Mouse (Mus musculus): Measurements from ENCODE around the gene Hmgb1. TPM values are rescaled to one million over a fixed set of nuclear protein-coding genes. Genes with fewer than 3 reads are reported as not detected.

The Hmgb1 gene
- polyA plus RNA-seq, 2 experiments from 2014 or later, result 402 to 1,098 TPM

- no peak for ATAC-seq
Measured at GRCm38 (mm10) chr5:149099009-149099408, 85.3 kb downstream of the Hmgb1 start.

- ATAC-seq, result no peak
Measured at GRCm38 (mm10) chr5:149097841-149098240, 86.4 kb downstream of the Hmgb1 start.

- no peak for ATAC-seq
Measured at GRCm38 (mm10) chr5:149096284-149096683, 88.0 kb downstream of the Hmgb1 start.

DNA sequence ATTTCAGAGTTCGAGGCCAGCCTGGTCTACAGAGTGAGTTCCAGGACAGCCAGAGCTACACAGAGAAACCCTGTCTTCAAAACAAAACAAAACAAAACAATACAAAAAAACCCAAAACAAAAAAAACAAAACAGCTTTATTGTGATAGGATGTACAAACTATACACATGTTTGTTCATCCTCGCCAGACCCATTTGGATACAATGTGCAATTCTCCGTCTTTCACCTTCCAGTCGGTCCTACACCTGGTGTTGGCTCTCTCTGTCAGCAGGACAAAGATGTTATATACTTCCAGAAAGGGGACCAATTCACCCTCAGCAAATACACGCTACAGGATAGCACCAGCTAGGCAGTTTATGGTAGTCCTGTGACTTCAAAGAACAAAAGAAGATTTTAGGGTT lies 91.4 kb downstream of the Hmgb1 start:
- no peak for ATAC-seq

GRCm38 (mm10) chr5:149092526-149092925 lies 91.8 kb downstream of the Hmgb1 start:
- ATAC-seq, result no peak

DNA sequence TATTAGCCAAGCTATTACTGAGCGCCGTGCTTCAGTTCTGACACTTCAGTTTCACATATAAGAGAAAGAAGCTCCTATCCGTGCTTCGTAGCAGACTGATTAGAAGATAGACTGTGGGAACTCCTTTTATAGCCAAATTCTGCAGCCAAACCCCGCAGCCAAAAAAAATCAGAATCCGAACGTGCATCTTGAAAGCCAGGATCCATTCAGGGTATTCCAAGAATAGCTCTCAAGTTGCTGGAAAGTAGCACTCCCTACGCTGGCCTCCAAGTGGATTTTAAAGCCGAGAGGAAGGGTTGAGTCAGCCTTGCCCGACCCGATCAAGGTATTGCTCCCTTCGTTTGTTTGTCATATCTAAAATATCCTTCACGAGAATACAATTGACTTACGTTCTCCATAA lies 93.0 kb downstream of the Hmgb1 start:
- no peak for ATAC-seq

- no peak for ATAC-seq
Measured at GRCm38 (mm10) chr5:149089860-149090259, 94.4 kb downstream of the Hmgb1 start.

DNA sequence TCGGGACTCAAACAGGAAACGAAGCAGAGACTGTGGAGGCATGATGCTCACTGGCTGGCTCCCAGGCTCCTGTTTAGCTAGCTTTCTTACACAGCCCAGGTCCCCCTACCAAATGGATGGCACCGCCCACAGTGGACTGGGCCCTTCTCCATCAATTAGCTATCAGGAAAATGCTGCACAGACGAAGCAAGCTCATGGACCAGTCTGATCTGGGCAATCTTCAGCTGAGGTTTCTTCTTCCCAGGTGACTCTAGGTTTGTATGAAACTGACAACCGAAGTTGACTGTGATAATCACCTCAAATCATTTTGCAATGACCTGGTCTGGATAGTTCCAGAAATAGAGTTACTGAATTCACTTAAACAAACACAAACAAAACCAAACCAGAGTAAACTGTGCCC lies 94.8 kb downstream of the Hmgb1 start:
- no peak for ATAC-seq

DNA sequence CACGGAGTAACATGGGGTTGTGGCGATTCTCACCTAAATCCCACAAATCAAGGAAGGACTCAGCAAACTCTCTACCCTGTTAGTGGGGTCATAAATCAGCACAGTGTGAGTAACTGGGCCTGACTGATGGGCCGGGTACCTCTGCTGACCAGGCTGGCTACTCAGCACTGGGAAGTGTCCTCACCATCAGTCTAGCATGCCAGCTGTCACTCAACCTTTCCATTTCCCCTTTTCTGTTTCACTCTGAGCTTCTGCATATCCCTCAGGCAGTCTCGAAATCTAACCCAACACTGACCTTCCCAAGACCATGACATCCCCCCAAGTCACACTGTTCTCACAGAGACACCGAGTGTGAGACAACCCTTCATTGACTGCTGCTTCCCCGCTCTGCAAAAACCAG lies 95.4 kb downstream of the Hmgb1 start:
- no peak for ATAC-seq

GRCm38 (mm10) chr5:149088149-149088548 lies 96.1 kb downstream of the Hmgb1 start:
- ATAC-seq, result no peak

DNA sequence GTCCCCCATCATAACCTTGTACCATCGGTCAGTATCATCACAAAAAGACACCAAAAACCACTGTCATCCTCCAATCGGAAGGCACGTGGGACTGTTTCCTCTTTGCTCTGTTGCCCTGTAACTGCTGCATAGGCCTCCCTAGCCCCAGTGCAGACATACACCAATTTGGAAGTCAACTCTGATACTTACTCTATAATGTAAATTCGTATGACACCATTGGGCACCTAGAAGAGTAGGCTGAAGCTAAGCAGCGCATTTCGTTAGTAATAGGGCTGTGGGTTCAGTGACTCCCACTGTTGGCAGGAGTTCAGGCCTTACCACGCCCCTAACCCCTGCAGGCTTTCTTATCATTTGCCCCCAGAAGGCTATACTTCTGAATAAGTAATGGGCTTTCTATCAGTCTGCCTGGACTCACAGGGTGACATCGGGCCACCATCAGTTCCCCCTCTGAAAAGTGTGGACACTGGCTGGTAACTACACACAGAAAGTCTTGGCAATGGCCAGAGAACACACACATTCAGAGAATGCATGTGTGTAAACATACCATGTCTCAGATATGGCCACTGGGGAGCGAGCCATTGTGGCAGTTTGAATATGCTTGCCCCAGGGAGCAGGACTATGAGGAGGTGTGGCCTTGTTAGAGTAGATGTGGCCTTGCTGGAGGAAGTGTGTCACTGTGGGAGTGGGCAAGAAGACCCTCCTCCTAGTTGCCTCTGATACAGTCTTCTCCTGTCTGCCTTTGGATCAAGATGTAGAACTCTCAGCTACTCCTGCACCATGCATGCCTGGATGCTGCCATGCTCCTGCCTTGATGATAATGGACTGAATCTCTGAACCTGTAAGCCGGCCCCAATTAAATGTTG lies 97.7 kb downstream of the Hmgb1 start:
- no peak for ATAC-seq

- peak; percentile 68 for ATAC-seq
Measured at GRCm38 (mm10) chr5:149080466-149080865, 103.8 kb downstream of the Hmgb1 start.

- no peak for ATAC-seq
Measured at GRCm38 (mm10) chr5:149079758-149080150, 104.5 kb downstream of the Hmgb1 start.

DNA sequence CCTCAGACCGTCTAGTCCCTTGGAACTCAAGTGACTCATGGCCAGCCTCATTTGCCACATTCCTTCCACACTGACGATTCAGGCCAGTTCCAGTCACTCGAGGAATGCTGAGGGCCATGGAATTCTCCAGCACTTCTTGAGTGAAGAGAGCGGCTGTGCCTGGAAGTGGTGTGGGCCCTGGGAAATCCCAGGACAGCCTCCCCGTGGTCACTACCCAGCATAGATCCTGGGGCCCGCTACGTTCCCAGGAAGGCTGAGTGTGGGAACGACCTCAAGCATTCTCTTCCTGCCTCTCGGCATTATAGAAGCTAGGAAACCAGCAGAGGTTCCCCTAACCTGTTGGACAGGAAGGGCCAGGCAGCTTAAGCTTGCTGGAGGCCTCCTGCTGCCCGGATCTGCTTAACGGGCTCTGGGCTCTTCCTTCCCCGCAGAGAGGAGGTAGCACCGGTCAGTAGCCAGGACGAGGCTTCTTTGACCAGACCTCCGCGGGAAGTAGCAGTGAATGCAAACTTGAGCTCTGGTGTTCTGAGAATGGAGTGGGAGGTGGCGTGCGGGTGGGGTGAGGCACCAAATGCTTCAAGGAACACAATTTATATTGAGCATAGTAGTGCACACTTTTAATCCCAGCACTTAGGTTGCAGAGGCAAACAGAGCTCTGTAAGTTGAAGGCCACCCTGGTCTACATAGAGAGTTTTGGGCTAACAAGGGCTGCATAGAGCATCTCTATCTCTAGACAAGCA lies 105.1 kb downstream of the Hmgb1 start:
- no peak for ATAC-seq

- no peak for ATAC-seq
Measured at GRCm38 (mm10) chr5:149077136-149077535, 107.2 kb downstream of the Hmgb1 start.

DNA sequence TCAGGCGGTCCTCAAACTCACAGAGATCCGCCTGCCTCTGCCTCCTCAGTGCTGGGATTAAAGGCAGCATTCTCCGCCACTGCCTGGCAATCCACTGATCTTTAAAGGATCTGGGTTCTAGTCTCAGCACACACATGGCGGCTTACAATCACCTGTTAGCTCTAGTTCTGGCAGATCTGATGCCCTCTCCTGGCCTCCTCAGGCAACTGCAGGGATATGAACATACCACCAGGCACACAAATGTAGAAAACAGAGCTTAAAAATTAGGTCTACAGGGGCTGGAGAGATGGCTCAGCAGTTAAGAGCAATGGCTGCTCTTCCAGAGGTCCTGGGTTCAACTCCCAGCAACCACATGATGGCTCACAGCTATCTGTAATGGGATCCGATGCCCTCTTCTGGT lies 112.7 kb downstream of the Hmgb1 start:
- no peak for ATAC-seq

DNA sequence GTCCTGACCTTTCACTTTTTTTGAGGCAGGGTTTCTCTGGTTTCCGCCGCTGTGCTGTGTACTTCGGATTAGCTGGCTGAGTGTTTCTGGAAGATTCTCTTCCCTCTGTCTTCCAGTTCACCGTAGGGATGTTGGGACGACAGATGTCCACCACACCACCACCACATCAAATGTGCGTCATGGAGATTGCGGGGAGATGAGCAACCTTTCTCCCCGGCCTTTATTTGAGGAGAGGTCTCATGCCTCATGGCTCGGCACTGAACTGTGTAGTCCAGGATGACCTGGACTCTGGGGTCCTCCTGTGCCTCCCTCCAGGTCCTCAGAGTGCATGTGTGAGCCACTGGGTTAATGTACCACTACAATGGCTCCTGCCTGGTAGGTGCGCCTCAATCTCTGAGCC lies 115.5 kb downstream of the Hmgb1 start:
- ATAC-seq, result no peak

GRCm38 (mm10) chr5:149068247-149068740 lies 116.0 kb downstream of the Hmgb1 start:
- peak; percentile 55 for ATAC-seq

DNA sequence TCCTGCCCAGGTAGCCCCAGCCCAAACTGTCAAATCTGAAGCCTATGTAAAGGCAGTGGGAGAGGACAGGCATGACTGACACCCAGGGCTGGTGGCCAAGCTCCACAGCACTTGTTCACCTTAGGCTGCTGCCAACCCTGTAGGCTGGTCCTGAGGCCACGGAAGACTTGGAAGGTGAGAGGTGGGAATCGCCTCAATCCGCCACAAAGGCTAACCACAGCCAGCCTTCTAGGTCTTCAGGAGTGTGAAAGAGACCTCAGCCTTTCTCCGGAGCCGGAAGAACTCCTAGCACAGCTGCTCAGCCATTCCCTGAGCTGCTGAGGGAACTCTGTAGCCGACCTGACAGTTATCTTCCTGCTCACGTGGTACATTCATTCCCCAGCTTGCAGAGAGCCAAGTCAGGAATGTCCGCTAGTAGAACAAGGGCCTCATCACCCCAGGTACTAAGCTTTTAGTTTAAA lies 116.8 kb downstream of the Hmgb1 start:
- ATAC-seq, result peak; percentile 25

DNA sequence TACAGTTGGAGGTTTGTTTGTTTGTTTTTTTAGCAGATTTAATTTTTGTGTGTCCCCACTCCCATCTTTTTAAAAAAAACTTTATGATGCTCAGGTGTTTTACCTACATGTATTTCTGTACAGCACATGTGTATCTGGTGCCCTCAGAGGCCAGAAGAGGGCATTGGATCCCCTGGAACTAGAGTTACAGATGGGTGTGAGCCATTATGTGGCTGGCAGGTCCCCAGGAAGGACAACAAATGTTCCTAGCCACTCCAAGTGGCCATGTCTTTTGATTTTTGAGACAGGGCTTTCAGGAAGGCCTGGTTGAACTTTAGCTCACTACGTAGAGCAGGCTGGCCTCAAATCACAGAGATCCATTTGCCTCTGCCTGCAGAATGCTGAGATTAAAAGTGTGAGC lies 121.5 kb downstream of the Hmgb1 start:
- ATAC-seq, result no peak

- ATAC-seq, result no peak
Measured at GRCm38 (mm10) chr5:149053352-149054168, 130.7 kb downstream of the Hmgb1 start.

DNA sequence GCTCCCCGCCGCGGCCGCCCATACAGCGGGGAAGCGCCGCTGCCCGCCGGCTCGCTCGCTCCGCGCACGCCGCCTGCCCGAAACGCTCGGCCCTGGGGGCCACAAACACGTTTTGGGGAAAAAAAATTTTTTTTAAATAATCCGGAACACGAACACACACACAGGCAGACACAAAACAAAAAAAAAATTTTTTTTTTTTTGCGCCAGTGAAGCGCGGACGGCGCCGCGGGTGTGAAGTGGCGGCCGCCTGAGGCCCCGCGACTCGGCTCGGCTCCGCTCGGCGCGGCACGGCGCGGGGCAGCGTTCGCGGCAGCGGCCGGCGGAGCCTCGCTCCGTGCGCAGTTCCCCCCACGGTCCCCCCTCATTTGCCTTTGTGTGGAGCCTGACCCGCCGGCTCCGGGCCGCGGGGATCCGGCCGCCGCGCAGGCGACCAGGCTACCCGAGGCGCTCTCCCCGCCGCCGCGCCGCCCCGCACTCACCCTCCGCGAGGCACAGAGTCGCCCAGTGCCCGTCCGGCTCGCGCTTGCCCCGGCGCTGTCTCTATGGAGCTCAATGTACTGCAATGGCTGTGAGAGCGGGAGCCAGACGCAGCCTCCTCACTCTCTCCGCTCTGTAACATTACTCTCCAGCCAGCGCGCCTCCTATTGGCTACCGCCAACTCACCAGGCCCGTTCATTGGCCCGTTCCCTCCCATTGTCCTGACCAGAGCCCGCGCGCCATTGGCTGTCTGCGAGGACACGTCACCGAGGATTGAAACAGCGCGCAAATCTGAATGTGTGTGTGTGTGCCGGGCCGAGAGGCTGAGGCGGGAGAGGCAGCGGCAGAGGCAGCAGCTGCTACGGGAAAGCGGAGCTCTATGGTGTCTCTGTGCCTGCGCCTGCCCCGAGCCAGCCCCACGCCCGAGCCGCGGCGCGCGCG lies 131.6 kb downstream of the Hmgb1 start:
- peak; percentile 93 for ATAC-seq

Measured in activated CD4-positive, CD25-positive, alpha-beta regulatory T cell, adult 4 months (primary cell).